Mouse (Mus musculus): ENCODE data around the gene Rbmxl1. TPM values are rescaled to one million over a fixed set of nuclear protein-coding genes. Genes with fewer than 3 reads are reported as not detected.

Rbmxl1 gene
- 43.6 TPM for polyA plus RNA-seq (2014; fragmentation: Illumina TruSeq; extraction: RNeasy Lipid Tissue Mini Kit (QIAGEN cat#74804); ENCODE audit: low read depth, low replicate concordance)

GRCm38 (mm10) chr8:78508719-78509272 lies at the start of gene Rbmxl1:
Gene Rbmxl1, minus strand, starts transcription at chr8:78508898.

DNA sequence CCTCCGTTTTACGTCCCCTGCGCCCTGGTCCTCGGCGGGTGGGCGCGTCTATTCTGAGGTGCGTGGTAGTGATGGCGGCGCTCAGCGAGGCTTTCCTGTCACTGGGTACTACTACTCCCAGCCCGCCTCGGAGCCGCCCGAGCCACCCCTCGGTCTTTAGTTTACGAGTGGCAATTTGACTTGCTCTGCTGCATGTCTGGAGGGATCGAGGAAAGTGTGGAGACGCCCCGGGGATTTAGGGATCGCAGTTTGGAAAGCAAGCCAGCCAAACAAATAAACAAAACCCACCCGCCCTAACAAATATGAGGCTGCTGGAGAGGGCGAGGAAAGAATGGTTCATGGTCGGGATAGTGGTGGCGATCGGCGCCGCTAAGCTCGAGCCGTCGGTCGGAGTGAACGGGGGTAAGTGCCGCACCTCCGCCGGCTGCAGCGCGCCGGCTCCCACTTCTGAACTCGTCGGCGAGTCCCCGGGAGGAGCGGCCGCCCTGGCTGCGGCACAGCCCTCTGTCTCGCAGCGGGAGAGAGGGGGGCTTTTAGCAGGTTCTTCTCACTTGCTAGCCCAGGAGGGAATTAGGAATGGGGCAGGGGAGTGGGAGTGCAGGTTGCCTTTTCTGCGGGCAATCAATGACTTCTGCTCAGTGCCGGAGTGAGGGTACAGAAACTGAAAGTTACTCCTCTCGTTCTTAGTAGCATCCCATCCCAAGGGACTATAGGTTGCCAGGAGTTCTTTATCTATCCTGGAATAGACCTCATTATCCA lies 754 bp upstream of the Rbmxl1 start, which contains the start of gene Slc10a7:
TSS of gene Slc10a7 (plus strand) at position 74 of the 759 bp plus-strand sequence.

Other genes starting within 250 kb of the Rbmxl1 start
- gene Pou4f2, start 72.3 kb downstream of the Rbmxl1 start, polyA plus RNA-seq (2014; fragmentation: Illumina TruSeq; extraction: RNeasy Lipid Tissue Mini Kit (QIAGEN cat#74804); ENCODE audit: low read depth, low replicate concordance) = not detected
- 18.8 TPM for gene Slc10a7, start 448 bp upstream of the Rbmxl1 start, polyA plus RNA-seq (2014; fragmentation: Illumina TruSeq; extraction: RNeasy Lipid Tissue Mini Kit (QIAGEN cat#74804); ENCODE audit: low read depth, low replicate concordance)